Mouse (Mus musculus) kidney, adult 11 months (tissue): ENCODE measurements around the gene Sf1.

ENCODE experiments used
- DNase-seq: peaks from one replicate; pipeline ENCODE4 v3.0.0; 2022

Gene Sf1

DNA sequence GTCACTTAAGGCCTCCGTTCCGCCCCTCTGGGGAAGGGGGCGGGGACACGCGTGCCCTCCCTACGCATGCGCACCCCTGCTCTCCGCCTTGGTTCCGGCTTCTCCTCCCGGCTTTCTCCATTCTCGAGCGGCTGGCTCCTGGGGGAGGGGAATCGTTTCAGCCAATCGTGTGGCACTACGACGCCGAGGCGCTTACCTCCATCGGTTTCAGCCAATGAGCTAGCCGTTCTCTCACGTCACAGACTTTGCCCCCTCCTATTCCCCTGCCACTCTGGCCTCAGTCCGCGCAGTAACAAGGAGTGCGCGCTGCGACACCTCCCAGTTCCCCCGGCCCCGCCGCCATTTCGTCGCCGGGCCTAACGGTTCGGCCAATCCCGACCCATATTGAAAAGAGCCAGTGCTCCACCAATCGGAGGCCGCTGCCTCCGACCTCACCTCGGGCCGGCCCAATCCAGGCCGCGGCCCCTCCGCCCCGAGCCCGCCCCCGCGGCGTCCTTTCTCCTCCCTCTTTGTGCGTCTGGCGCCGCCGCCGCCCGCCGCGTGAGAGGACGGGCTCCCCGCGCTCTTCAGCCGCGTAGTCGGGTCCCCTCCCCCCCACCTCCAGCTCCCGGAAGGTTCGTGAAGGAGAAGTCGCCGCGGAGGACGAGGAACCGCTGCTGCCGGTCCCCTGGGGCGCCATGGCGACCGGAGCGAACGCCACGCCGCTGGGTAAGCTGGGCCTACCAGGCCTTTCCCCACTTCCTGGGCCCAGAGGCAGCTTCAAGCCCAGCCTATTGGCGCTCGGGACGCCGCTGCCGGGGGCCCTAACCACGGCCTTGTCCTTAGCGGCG lies at the start of gene Sf1:
TSS of gene Sf1 (plus strand) at position 280 of the 830 bp plus-strand sequence.
- peak; percentile 100 for DNase-seq

DNA sequence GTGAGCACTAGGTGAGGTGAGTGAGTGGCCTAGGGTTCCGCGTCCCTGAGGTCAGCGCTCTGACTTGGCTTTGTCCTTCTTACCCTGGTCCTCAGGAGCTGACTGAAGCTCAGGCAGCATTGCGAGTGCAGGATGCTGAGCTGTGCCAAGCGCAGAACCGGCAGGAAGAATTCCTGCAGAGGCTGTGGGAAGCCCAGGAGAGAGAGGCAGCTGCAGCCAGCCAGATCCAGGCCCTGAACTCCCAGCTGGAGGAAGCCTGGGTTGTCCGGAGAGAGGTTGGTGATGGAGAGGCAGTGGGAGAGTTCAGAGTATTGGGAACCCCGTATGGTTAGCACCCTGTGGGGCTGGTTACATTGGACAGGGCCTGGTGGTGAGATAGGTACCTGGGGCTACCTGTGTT lies 49.7 kb upstream of the Sf1 start:
- no peak for DNase-seq

DNA sequence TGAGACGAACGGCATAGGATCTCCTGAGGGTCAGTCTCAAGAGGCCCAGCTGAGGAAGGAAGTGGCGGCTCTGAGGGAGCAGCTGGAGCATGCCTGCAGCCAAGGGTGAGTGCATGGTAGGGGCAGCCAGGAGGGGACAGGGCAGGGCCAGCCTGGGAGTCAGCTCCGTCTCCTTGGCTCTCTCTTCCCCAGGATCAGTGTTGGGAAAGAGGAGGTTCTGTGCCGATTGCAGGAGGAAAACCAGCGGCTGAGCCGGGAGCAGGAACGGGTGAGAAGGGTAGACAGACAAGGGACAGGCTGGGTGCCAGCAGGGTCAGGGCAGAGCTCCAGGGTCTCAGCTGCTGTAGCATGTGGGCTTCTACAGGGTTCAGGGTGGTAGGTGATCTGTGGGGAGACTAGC lies 49.0 kb upstream of the Sf1 start:
- no peak for DNase-seq

DNA sequence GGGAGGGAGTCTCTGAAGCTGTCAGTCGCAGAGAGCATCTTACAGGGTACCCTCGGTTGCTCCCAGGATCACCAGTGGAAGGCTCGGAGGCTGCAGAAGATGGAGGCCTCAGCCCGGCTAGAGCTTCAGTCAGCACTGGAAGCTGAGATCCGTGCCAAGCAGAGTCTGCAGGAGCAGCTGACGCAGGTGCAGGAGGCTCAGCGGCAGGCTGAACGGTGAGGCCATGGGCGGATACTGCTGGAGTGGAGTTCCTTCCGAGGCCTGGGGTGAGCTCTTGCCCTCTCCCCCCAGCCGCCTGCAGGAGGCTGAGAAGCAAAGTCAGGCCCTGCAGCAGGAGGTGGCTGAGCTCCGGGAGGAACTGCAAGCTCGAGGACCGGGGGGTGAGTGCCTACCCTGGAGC lies 47.9 kb upstream of the Sf1 start:
- DNase-seq, result no peak

DNA sequence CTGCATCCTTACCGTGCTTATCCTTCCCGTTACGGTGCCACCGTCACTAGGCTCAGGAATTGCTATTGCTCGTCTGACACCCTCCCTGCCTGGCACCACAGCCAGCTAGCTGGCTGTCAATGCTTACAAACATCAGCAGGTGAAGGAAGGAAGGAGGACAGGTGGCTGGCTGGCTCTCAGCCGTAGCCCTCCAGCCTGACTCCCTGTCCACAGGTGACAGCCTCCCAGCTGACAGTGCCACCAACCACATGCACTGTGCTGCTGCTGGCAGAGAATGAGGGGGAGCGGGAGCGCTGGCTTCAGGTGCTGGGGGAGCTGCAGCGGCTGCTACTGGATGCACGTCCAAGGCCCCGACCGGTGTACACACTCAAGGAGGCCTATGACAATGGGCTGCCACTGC lies 45.3 kb upstream of the Sf1 start:
- no peak for DNase-seq

DNA sequence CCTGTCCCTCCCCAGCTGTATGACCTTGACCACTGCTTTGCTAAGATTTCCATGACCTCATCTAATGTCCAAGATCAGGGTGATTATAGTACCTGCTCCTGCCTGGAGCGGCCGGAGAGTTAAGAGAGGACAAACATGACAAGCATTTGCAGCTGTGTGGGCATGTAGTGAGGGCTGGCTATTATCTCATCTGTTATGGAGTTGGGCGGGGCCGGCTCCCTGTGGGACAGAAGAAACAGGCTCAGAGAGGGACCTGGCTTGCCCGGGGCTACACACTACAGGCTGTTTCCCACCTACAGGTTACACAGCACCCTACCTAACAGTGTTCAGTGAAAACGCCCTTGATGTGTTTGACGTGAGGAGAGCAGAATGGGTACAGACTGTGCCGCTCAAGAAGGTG lies 42.1 kb upstream of the Sf1 start:
- DNase-seq, result peak; percentile 55

DNA sequence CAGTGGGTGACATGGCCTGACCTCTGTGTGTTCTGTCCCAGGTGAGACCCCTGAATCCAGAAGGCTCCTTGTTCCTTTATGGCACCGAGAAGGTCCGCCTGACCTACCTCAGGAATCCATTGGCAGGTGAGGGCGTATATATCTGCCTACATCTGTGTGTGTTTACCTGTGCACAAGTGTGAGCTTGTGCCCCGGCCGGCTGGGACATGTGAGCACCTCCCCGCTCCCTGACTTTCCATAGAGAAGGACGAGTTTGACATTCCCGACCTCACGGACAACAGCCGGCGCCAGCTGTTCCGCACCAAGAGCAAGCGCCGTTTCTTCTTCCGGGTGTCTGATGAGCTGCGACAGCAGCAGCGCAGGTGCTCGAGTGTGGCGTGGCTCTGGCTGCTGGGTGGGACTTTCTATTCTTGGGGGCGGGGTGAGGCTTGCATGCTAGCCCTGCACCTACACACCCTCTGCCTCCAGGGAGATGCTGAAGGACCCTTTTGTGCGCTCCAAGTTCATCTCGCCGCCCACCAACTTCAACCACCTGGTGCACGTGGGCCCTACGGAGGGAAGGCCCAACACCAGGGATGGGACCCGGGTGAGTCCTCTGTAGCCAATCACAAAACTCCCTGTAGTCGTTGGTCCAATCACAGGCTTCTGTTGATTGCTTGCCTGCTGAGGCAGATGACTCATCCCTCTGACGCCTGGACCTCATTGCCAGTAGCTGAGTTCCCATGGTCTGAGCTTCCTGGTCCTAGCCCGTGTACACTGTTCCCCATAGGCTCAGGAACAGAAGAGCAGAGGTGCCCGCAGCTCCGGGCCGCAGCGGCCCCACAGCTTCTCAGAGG lies 41.5 kb upstream of the Sf1 start:
- DNase-seq, result no peak

DNA sequence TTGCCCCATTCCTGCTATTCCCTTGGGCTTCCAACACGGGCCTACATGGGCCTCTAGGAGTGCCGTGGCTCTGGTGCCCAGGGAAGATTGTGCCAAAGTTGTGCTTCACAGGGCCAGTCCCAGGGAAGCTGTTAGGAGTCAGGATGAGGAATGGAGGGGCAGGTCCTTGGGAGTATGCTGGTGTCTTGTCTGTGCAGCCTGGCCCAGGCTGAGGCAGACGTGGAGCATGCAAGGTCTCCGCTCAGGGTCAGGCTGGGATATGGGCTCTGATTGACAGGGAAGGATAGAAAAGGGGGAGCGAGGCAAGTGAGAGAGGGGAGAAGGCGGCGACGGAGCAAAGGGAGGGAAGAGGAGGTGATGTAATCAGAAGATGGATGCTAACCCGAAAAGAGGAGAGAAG lies 38.7 kb upstream of the Sf1 start:
- no peak for DNase-seq

DNA sequence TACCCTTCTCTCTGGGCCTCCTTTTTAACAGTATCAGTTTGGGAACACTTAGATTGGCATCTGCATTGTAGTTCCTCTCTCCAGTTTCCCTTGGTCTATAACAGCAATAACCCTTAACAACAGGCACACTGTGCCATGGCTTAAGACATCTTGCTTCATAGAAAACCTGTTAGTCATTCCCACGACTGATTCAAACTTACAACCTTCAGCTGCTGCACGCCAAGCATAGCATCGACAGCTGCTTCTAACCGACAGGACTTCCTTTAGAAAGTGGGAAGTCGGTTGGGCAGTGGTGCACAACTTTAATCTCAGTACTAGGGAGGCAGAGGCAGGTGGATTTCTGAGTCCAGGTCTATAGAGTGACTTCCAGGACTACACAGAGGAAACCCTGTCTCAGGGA lies 32.3 kb upstream of the Sf1 start:
- DNase-seq, result no peak

DNA sequence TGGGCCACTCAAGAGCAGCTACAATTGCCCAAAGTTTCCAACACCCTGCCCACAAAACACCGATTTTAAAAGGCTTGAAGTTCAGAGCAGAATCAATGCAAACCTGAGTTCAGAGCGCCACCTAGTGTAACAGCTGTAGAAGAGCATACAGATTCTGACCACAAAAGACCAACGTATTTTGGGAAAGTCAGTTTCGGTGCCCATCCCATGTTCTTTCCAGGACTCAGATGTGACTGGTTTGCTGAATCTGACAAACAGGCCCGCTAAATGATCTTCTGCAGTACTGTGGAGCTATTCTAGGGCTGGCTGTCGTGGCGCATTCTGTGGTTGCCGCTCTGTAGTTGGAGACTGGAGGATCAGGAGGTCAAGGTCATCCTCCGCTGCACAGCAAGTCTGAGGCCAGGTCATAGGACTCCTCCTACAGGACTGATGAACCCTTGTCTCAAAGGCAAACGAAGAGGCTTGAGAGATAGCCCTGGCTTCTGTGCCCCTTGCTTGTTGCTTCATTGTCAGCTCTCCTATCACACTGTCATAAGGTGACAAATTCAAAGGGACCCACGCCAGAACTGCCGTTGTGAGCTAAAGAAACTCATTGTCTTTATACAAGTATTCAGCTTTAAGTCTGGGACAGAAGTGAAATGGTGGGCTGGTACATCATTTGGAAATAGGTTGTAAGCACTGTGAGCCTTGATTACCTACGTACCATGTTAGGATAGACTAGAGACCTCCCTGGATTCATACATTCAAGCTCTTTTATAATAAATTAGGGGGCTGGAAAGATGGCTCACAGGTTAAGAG lies 31.6 kb upstream of the Sf1 start:
- peak; percentile 61 for DNase-seq

DNA sequence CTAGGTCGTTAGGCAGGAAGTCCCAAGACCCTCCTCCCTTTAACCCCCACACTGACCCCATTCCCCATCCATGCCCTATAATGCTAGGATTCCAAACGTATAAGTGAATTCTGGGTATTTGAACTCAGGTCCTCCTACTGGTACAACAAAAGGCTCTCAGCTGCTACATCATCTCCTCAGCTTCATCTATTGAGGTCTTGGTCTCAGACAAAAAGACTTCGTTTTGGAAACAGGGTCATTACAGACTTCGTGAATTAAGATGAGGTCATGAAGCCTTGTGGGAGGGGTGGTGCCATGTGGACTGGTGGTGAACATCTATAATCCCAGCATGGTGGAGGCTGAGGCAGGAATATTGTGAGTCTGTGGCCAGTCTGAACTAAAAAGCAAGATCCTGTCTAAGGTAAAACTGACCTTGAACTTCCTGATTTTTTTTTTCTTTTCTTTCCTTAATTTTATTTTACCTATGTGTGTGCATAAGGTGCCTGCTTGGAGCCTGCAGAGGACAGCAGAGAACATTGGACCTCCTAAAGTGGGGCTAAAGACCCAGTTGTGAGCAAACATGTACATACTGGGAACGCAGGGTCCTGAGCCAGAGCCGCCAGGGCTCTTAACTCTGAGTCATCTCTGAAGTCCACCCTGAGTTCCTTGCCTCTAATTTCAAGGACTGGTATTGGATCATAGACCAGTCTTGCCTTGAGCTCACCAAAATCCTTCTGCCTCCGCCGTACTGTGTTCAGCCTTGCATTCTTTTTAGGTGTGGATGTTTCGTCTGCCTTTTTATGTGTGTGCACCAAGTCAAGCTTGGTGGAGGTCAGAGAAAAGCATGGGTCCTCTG lies 29.5 kb upstream of the Sf1 start:
- no peak for DNase-seq

DNA sequence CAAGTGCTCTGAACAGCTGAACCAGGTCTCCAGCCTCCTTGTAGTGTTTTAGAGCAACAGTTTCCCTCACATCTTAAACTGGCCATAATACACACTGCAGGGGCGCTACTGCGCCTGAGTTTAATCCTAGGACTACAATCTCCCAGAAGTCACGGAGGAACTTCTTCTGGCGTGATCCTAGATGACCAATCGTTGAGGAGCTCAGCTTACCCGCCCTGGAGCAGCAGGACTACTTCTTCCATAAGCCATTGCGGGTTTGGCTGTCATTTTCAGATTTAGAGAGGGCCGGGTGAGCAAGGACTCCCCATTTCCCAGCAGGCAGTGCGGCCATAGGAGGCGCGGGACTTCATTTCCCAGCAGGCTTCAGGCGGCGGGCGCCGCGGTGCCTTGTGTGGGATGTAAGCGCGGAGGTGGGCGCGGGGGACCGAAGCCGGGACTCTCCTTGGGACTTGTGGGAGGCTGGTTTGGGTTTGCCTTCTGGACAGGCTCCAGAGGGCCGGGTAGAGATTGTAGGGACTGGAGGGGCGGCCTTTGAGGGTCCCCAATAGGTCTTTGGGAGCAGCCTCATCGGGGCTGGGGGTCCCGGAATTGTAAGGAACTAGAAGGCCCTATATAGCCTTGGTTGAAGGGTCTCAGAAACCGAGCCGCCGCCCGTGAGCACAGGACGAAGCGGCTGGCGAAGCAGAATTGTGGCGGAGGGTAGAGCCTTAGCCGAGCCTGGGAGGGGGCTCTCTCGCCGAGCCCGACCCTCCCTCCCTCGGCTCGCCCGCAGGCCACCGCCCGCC lies 28.6 kb upstream of the Sf1 start, which contains the start of gene Men1:
TSS of gene Men1 (plus strand) at position 307 of the 785 bp plus-strand sequence.
- peak; percentile 98 for DNase-seq

DNA sequence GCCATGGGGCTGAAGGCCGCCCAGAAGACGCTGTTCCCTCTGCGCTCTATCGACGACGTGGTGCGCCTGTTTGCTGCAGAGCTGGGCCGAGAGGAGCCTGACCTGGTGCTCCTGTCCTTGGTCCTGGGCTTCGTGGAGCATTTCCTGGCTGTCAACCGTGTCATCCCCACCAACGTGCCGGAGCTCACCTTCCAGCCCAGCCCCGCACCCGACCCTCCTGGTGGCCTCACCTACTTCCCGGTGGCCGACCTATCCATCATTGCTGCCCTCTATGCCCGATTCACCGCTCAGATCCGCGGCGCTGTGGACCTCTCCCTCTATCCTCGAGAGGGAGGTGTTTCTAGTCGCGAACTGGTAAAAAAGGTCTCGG lies 28.0 kb upstream of the Sf1 start:
- peak; percentile 45 for DNase-seq

DNA sequence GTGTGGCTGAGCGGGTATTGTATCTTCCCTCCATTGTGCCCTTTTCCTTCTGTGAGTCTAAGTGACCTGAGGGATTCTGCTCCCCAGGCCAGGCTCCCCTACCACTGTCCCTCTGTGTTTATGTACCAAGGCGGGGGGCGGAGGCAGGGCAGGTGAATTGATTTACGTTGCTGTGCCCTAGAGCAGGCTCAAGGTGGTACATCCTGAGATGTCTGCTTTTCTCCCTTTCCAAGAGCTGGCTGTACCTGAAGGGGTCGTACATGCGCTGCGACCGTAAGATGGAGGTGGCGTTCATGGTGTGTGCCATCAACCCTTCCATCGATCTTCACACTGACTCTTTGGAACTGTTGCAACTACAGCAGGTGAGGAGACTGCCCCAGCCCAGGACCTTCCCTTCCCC lies 26.6 kb upstream of the Sf1 start:
- no peak for DNase-seq

DNA sequence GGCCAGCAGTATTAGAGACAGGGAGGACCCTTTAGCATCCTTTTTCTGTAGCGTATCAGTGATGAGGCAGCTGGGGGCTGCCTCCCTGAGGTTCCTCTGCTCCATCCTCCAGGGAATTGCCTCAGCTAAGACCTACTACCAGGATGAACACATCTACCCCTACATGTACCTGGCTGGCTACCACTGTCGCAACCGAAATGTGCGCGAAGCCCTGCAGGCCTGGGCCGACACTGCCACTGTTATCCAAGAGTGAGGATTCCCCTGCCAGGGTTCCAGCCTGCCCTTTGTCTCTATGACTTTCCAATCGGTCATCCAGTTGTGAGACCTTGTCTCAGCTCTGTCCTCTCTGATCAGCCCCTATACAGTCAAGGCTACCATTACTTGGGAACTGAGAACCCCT lies 25.3 kb upstream of the Sf1 start:
- no peak for DNase-seq

DNA sequence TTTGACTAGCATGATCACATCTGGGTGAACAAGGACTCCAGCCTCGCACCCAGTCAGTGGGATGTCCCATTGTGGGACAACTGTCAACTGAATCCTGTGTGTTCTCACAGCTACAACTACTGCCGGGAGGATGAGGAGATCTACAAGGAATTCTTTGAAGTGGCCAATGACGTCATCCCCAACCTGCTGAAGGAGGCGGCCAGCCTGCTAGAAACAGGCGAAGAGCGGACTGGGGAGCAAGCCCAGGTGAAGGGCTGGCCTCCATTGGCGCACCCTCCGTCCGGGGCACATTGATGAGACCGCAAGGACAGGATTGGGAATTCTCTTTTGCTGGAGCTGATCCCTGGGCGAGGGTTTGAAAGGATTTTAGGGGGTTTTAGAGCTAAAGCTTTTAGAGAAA lies 24.8 kb upstream of the Sf1 start:
- no peak for DNase-seq

DNA sequence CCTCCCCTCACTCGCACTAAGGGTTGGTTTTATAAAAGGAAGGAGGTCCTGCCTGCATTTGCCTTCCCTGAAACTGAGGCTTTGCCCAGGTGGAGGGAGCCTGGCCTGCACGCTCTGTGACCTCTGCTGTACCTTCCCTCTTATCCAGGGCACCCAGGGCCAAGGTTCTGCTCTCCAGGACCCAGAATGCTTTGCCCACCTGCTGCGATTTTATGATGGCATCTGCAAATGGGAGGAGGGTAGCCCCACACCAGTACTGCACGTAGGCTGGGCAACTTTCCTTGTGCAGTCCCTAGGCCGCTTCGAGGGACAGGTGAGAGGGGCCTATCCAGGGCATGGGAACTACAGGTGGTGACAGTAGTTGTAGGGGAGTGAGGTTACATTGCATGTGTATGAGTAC lies 24.3 kb upstream of the Sf1 start:
- DNase-seq, result no peak

DNA sequence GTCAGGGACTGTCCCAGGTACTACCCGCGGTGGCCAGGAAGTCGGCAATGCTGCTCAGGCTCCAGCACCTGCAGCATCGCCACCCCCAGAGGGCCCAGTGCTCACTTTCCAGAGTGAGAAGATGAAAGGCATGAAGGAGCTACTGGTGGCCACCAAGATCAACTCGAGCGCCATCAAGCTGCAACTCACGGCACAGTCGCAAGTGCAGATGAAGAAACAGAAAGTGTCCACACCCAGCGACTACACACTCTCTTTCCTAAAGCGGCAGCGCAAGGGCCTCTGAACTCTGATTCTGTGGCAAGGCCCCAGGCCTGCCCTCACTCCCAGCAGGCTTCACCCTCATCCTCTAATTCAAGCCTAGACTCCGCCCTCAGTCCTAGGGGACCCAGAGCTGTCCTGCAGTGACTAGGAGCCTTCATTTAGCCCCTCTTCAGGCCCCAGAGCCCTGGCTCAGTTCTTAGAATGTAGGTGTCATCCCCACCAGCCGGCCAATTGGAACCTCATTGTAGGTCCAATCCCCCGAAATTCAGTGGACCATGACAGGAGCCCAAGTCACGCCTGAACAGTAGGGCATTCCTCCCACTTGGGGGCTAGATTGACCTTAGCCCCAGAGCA lies 23.5 kb upstream of the Sf1 start:
- peak; percentile 91 for DNase-seq

DNA sequence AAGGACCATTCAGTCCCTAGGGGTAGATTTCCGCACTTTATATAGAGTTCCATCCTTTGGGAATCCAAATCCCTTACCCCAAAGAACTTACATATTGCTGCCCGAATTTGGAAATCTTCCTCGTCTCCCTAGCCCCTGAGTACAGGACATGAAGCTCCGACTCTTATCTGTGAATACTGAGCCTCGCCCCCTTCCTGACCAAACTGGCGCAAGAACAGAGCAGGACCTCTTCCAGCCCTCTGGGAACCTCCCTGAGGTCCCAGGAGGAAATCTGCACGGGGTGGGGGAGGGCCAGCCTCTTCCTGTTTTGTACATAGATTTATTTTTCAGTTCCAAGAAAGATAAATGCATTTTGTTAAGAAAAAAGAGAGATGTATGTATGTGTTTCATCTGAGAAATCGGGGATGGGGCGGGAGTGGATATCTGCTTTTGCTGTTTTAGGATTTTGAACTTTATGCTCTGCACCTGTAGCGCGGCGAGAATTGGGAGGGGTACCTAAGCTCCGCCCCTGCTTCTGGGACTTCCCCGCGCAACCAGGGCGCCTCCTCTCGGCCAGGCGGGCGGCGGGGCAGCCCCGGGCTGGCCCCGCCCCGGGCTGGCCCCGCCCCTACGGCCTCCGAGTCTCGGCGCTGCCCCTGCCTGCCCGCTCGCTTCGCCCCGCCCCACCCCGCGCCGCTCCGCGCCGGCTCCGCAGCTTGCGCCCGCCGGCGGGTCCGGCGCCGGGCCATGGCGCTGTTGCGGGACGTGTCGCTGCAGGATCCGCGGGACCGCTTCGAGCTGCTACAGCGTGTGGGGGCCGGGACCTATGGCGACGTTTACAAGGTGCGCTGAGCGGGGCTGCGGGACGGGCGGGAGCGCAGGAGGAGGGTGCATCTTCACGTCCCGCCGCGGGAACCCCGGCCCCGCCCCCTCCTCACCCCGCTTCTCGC lies 22.7 kb upstream of the Sf1 start, which contains the start of gene Map4k2:
TSS of gene Map4k2 (plus strand) at position 612 of the 929 bp plus-strand sequence.
- DNase-seq, result peak; percentile 88
